18 mouse cellular contexts compared by ENCODE assay signal in genomic region chr12:82223126-82223815, GRCm38 (mm10). TPM values are rescaled to one million over a fixed set of nuclear protein-coding genes. Genes with fewer than 3 reads are reported as not detected.
DNase-seq lines count a peak whose midpoint lies in the region; ATAC-seq and TF ChIP-seq lines count a peak whose summit lies in the region.
"Had no signal": no experiment of that assay in that cellular context is flagged by ENCODE, and none has a peak within 500 bp of the region (broad histone marks: within the 10 kb centered on the region; RNA-seq: fewer than 3 reads in every experiment).

No protein-coding gene starts in this region.

- intact Hi-C loops in left cerebral cortex, postnatal 14 days (cut with DNase I), result no loop called here

- no peak for TF ChIP-seq CTCF in bone marrow macrophage, adult 2 months (IDR thresholded peaks at IDR 0.05; ENCODE audit: low read depth, low read length)

- no peak for ATAC-seq in liver, embryonic 12.5 days
- peak; percentile 19; the same call in 1 of the 2 replicates for ATAC-seq in megakaryocyte progenitor cell, adult 5-6 weeks (replicated peaks; ENCODE audit: poor library complexity)
- no peak for ATAC-seq in cerebellum, adult (ENCODE audit: insufficient number of reproducible peaks, low FRiP score, low TSS enrichment)
- ATAC-seq: midbrain, embryonic 15.5 days had no signal

- peak overlapping the region; percentile 45 for H3K4me2 ChIP-seq in liver, embryonic 12.5 days
- H3K4me2 ChIP-seq: heart, embryonic 15.5 days; hindbrain, embryonic 12.5 days; midbrain, embryonic 15.5 days had no signal

- TF ChIP-seq POLR2A in bone marrow macrophage, adult 2 months (IDR thresholded peaks at IDR 0.05; ENCODE audit: borderline replicate concordance, low read depth, low read length), result no peak

- WGBS in liver, embryonic 12.5 days (ENCODE audit: insufficient replicate concordance), result 32% methylated on average over 9 of the region's 9 CpGs

- H3K9me3 ChIP-seq in liver, embryonic 12.5 days (replicated peaks), result no peaks in the 10 kb centered on the region
- H3K9me3 ChIP-seq: G1E; heart, embryonic 15.5 days; hindbrain, embryonic 12.5 days; midbrain, embryonic 15.5 days had no signal

- peak; percentile 33 to 40 for DNase-seq in kidney, adult 8-10 months
- DNase-seq in kidney, postnatal 10 days, result no peak
- DNase-seq in adrenal gland, adult (ENCODE audit: inconsistent age in 2 of 2, low spot score in 1 of 2), result no peak
- no peak for DNase-seq in left cerebral cortex, postnatal 14 days (ENCODE audit: low spot score in 2 of 2)
- DNase-seq: adrenal gland, postnatal 14 days; cerebellum, postnatal 36 days; lung, adult 18-20 months; lung, postnatal 4 days; spleen, adult 18-20 months; thymus, postnatal 25 days had no signal

- H3K27me3 ChIP-seq in liver, embryonic 12.5 days (replicated peaks), result no peaks in the 10 kb centered on the region
- H3K27me3 ChIP-seq: heart, embryonic 15.5 days; hindbrain, embryonic 12.5 days; midbrain, embryonic 15.5 days had no signal

- H3K36me3 ChIP-seq in liver, embryonic 12.5 days, result no peaks in the 10 kb centered on the region
- H3K36me3 ChIP-seq: heart, embryonic 15.5 days; hindbrain, embryonic 12.5 days; midbrain, embryonic 15.5 days had no signal

- H3K4me1 ChIP-seq in bone marrow macrophage, adult 2 months (ENCODE audit: control insufficient read depth, insufficient read depth, low read length), result peaks cover 37% of the 10 kb centered on the region
- H3K4me1 ChIP-seq in liver, embryonic 12.5 days, result peaks cover 70% of the 10 kb centered on the region
- H3K4me1 ChIP-seq: midbrain, embryonic 15.5 days had no signal

- no peak overlapping the region for H3K27ac ChIP-seq in bone marrow macrophage, adult 2 months (ENCODE audit: insufficient read depth, low read depth, low read length)
- no peak overlapping the region for H3K27ac ChIP-seq in liver, embryonic 12.5 days
- H3K27ac ChIP-seq: heart, embryonic 15.5 days; hindbrain, embryonic 12.5 days; midbrain, embryonic 15.5 days had no signal

- peak overlapping the region; percentile 41 for H3K4me3 ChIP-seq in bone marrow macrophage, adult 2 months (ENCODE audit: insufficient read depth, low read length)
- H3K4me3 ChIP-seq in liver, embryonic 12.5 days, result no peak overlapping the region
- H3K4me3 ChIP-seq: heart, embryonic 15.5 days; hindbrain, embryonic 12.5 days; midbrain, embryonic 15.5 days had no signal

- 0 out of 2 replicates have a peak overlapping the region, but pooled peaks have one; percentile 22 for H3K9ac ChIP-seq in liver, embryonic 12.5 days
- H3K9ac ChIP-seq: heart, embryonic 15.5 days; hindbrain, embryonic 12.5 days; midbrain, embryonic 15.5 days had no signal

RNA-seq across cellular contexts. Expression of gene Sipa1l1, which starts 54.2 kb away (rescaled TPM):
- 16.7 and 17.2 TPM in 2 replicates for polyA plus RNA-seq in bone marrow macrophage, adult 2 months (2012; ENCODE audit: insufficient read depth, insufficient read length, missing spikeins)
- polyA plus RNA-seq in liver, embryonic 12.5 days (2016; fragmentation: Nextera tagmentation; extraction: Ambion mirVana), result 10.6 and 11.2 TPM in 2 replicates
- total RNA-seq in megakaryocyte progenitor cell, adult 5-6 weeks (2015), result 20.8 and 29.9 TPM in 2 replicates
- total RNA-seq in megakaryocyte progenitor cell, adult 5-6 weeks (2017), result 26.9 and 28.3 TPM in 2 replicates
- 100 to 1,000 TPM; 169 to 183 TPM for total RNA-seq in left cerebral cortex, postnatal 14 days (2021)

Comparison
In these comparisons a context has a peak if more than half of its experiments do, and no peak if none do; other contexts are left out.
1. DNase-seq: peak in kidney, adult 8-10 months (2 of 2); none in kidney, postnatal 10 days (single experiment), adrenal gland, adult (0 of 2) and left cerebral cortex, postnatal 14 days (0 of 2).
2. RNA of gene Sipa1l1, which starts 54.2 kb away (total RNA-seq): 169 to 183 TPM in left cerebral cortex, postnatal 14 days; 20.8 to 29.9 TPM in megakaryocyte progenitor cell, adult 5-6 weeks; every median in the first group is over 4 times any median in the second.